Mouse (Mus musculus): ENCODE results near the gene Ern1. TPM values are rescaled to one million over a fixed set of nuclear protein-coding genes. Genes with fewer than 3 reads are reported as not detected.
A peak's percentile ranks its signal among the peaks of the same experiment; 100 is the strongest.

Ern1 gene
- polyA plus RNA-seq, 1 experiment from 2014 or later, result 7.5 TPM

GRCm38 (mm10) chr11:106519519-106519918 lies 31.9 kb upstream of the Ern1 start:
- H3K4me3 ChIP-seq, result no peak overlapping the region
- no peak overlapping the region for H3K4me2 ChIP-seq
- no peaks in the 10 kb centered on the region for H3K27me3 ChIP-seq
- H3K36me3 ChIP-seq, result peaks cover 3% of the 10 kb centered on the region; the same call in 1 of the 2 replicates
- H3K4me1 ChIP-seq, result peaks cover 24% of the 10 kb centered on the region
- H3K9me3 ChIP-seq, result no peaks in the 10 kb centered on the region
- WGBS, result 32% methylated on average over 4 of the region's 4 CpGs
- ATAC-seq (ENCODE audit: insufficient number of reproducible peaks, insufficient read depth, low FRiP score, low TSS enrichment, low read depth), result no peak
- H3K9ac ChIP-seq, result no peak overlapping the region
- no peak overlapping the region for H3K27ac ChIP-seq

GRCm38 (mm10) chr11:106518391-106518790 lies 30.7 kb upstream of the Ern1 start:
- no peak overlapping the region for H3K4me3 ChIP-seq
- H3K4me1 ChIP-seq, result peaks cover 26% of the 10 kb centered on the region
- H3K4me2 ChIP-seq, result no peak overlapping the region
- no peaks in the 10 kb centered on the region for H3K36me3 ChIP-seq
- ATAC-seq (ENCODE audit: insufficient number of reproducible peaks, insufficient read depth, low FRiP score, low TSS enrichment, low read depth), result no peak
- 38% methylated on average over 4 of the region's 4 CpGs for whole genome bisulfite sequencing
- H3K27ac ChIP-seq, result peak overlapping the region; percentile 11; the same call in 1 of the 2 replicates
- H3K9ac ChIP-seq, result no peak overlapping the region
- H3K27me3 ChIP-seq, result no peaks in the 10 kb centered on the region
- no peaks in the 10 kb centered on the region for H3K9me3 ChIP-seq

- ATAC-seq (ENCODE audit: insufficient number of reproducible peaks, insufficient read depth, low FRiP score, low TSS enrichment, low read depth), result no peak
- Histone ChIP-seq H3K4me3 (no peak overlapping the region), H3K4me1 (peaks cover 22% of the 10 kb centered on the region), H3K27me3 (no peaks in the 10 kb centered on the region), H3K27ac (no peak overlapping the region), H3K9me3 (no peaks in the 10 kb centered on the region), H3K36me3 (peaks cover 21% of the 10 kb centered on the region), H3K4me2 (no peak overlapping the region), H3K9ac (no peak overlapping the region)
- 64% methylated on average over 16 of the region's 16 CpGs for WGBS
These were observed 27.6 kb upstream of the Ern1 start for GRCm38 (mm10) chr11:106515079-106515745.

- peaks cover 22% of the 10 kb centered on the region for H3K4me1 ChIP-seq
- H3K27me3 ChIP-seq, result no peaks in the 10 kb centered on the region
- no peak for ATAC-seq (ENCODE audit: insufficient number of reproducible peaks, insufficient read depth, low FRiP score, low TSS enrichment, low read depth)
- H3K9me3 ChIP-seq, result no peaks in the 10 kb centered on the region
- 47% methylated on average over 5 of the region's 5 CpGs for WGBS
- H3K9ac ChIP-seq, result 0 out of 2 replicates have a peak overlapping the region, but pooled peaks have one; percentile 21
- peaks cover 28% of the 10 kb centered on the region for H3K36me3 ChIP-seq
- H3K4me3 ChIP-seq, result no peak overlapping the region
- no peak overlapping the region for H3K4me2 ChIP-seq
- H3K27ac ChIP-seq, result no peak overlapping the region
These were observed 26.8 kb upstream of the Ern1 start for GRCm38 (mm10) chr11:106514446-106514845.

- no peak overlapping the region for H3K4me3 ChIP-seq
- H3K4me2 ChIP-seq, result no peak overlapping the region
- no peaks in the 10 kb centered on the region for H3K27me3 ChIP-seq
- 40% methylated on average over 2 of the region's 2 CpGs for WGBS
- 0 out of 2 replicates have a peak overlapping the region, but pooled peaks have one; percentile 32 for H3K9ac ChIP-seq
- H3K36me3 ChIP-seq, result peaks cover 38% of the 10 kb centered on the region
- H3K9me3 ChIP-seq, result no peaks in the 10 kb centered on the region
- peaks cover 13% of the 10 kb centered on the region; the same call in 1 of the 2 replicates for H3K4me1 ChIP-seq
- no peak overlapping the region for H3K27ac ChIP-seq
- ATAC-seq (ENCODE audit: insufficient number of reproducible peaks, insufficient read depth, low FRiP score, low TSS enrichment, low read depth), result no peak
These were observed 25.5 kb upstream of the Ern1 start for GRCm38 (mm10) chr11:106513166-106513565.

GRCm38 (mm10) chr11:106512006-106512390 lies 24.3 kb upstream of the Ern1 start:
- peaks cover 38% of the 10 kb centered on the region for H3K36me3 ChIP-seq
- no peak overlapping the region for H3K4me3 ChIP-seq
- no peaks in the 10 kb centered on the region for H3K27me3 ChIP-seq
- no peak for ATAC-seq (ENCODE audit: insufficient number of reproducible peaks, insufficient read depth, low FRiP score, low TSS enrichment, low read depth)
- 92% methylated on average over 7 of the region's 7 CpGs for WGBS
- H3K9ac ChIP-seq, result no peak overlapping the region
- H3K4me1 ChIP-seq, result peaks cover 7% of the 10 kb centered on the region; the same call in 1 of the 2 replicates
- no peak overlapping the region for H3K4me2 ChIP-seq
- H3K9me3 ChIP-seq, result no peaks in the 10 kb centered on the region
- no peak overlapping the region for H3K27ac ChIP-seq

GRCm38 (mm10) chr11:106511236-106512005 lies 23.8 kb upstream of the Ern1 start:
- WGBS, result 87% methylated on average over 14 of the region's 14 CpGs
- no peak overlapping the region for H3K27ac ChIP-seq
- no peak overlapping the region for H3K4me2 ChIP-seq
- H3K36me3 ChIP-seq, result peaks cover 40% of the 10 kb centered on the region
- H3K4me3 ChIP-seq, result no peak overlapping the region
- peaks cover 7% of the 10 kb centered on the region; the same call in 1 of the 2 replicates for H3K4me1 ChIP-seq
- no peaks in the 10 kb centered on the region for H3K27me3 ChIP-seq
- no peaks in the 10 kb centered on the region for H3K9me3 ChIP-seq
- H3K9ac ChIP-seq, result no peak overlapping the region
- no peak for ATAC-seq (ENCODE audit: insufficient number of reproducible peaks, insufficient read depth, low FRiP score, low TSS enrichment, low read depth)

- Histone ChIP-seq H3K9ac (no peak overlapping the region), H3K4me3 (no peak overlapping the region), H3K9me3 (no peaks in the 10 kb centered on the region), H3K4me1 (no peaks in the 10 kb centered on the region), H3K27me3 (no peaks in the 10 kb centered on the region), H3K27ac (no peak overlapping the region), H3K36me3 (peaks cover 45% of the 10 kb centered on the region), H3K4me2 (no peak overlapping the region)
- 89% methylated on average over 7 of the region's 7 CpGs for WGBS
- ATAC-seq (ENCODE audit: insufficient number of reproducible peaks, insufficient read depth, low FRiP score, low TSS enrichment, low read depth), result no peak
These were observed 20.0 kb upstream of the Ern1 start for GRCm38 (mm10) chr11:106507638-106508037.

GRCm38 (mm10) chr11:106506211-106506610 lies 18.6 kb upstream of the Ern1 start:
- no peak for ATAC-seq (ENCODE audit: insufficient number of reproducible peaks, insufficient read depth, low FRiP score, low TSS enrichment, low read depth)
- H3K27ac ChIP-seq, result no peak overlapping the region
- WGBS, result 81% methylated on average over 6 of the region's 6 CpGs
- no peak overlapping the region for H3K4me2 ChIP-seq
- no peaks in the 10 kb centered on the region for H3K4me1 ChIP-seq
- no peak overlapping the region for H3K4me3 ChIP-seq
- H3K9me3 ChIP-seq, result no peaks in the 10 kb centered on the region
- H3K9ac ChIP-seq, result no peak overlapping the region
- peaks cover 33% of the 10 kb centered on the region for H3K36me3 ChIP-seq
- H3K27me3 ChIP-seq, result no peaks in the 10 kb centered on the region

- Histone ChIP-seq H3K4me1 (no peaks in the 10 kb centered on the region), H3K4me3 (no peak overlapping the region), H3K9me3 (no peaks in the 10 kb centered on the region), H3K4me2 (no peak overlapping the region), H3K27ac (no peak overlapping the region), H3K27me3 (no peaks in the 10 kb centered on the region), H3K9ac (no peak overlapping the region), H3K36me3 (peaks cover 16% of the 10 kb centered on the region)
- ATAC-seq (ENCODE audit: insufficient number of reproducible peaks, insufficient read depth, low FRiP score, low TSS enrichment, low read depth), result no peak
These were observed 16.5 kb upstream of the Ern1 start for GRCm38 (mm10) chr11:106504129-106504528.

GRCm38 (mm10) chr11:106503425-106503717 lies 15.7 kb upstream of the Ern1 start:
- H3K9ac ChIP-seq, result no peak overlapping the region
- ATAC-seq (ENCODE audit: insufficient number of reproducible peaks, insufficient read depth, low FRiP score, low TSS enrichment, low read depth), result no peak
- no peaks in the 10 kb centered on the region for H3K4me1 ChIP-seq
- WGBS, result 78% methylated on average over 4 of the region's 4 CpGs
- H3K27me3 ChIP-seq, result no peaks in the 10 kb centered on the region
- H3K4me2 ChIP-seq, result no peak overlapping the region
- peaks cover 8% of the 10 kb centered on the region for H3K36me3 ChIP-seq
- no peaks in the 10 kb centered on the region for H3K9me3 ChIP-seq
- H3K27ac ChIP-seq, result peak overlapping the region; percentile 99; the same call in 1 of the 2 replicates
- no peak overlapping the region for H3K4me3 ChIP-seq
